Mouse (Mus musculus) heart, adult 2 months (tissue): ENCODE results near the gene Colgalt2.

Source experiments
- CTCF ChIP-seq: fragments of 200-600 bp; IDR thresholded peaks from 2 replicates; pipeline ENCODE4 v1.8.1; 2022; ENCODE audit warnings: antibody characterized with exemption, mild to moderate bottlenecking, moderate library complexity
- EP300 ChIP-seq: fragments of 200-500 bp; IDR thresholded peaks from 2 replicates; pipeline ENCODE4 v1.6.1; 2011; ENCODE audit warnings: low read depth, low read length, control low read depth; ENCODE audit not compliant: insufficient read depth

DNA sequence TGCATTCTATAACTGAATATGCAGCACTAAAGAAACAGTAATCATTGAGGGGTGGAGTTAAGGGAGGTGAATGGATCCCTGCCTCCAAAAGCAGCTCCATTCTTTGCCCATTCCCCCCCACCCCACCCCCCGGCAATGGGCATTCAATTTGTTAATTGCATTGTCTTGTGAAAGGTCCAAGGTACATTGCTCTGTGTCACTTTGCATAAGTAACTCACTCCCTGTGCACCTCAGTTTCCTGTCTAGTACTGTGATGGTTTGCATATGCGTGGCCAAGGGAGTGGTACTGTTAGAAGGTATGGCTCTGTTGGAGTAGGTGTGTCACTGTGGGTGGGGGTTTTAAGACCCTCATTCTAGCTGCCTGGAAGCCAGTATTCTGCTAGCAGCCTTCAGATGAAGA is 13.5 kb downstream of the Colgalt2 start:
- TF ChIP-seq EP300, result no peak
- no peak for TF ChIP-seq CTCF
